Mouse (Mus musculus): ENCODE measurements around the gene Fam189a2.

DNA sequence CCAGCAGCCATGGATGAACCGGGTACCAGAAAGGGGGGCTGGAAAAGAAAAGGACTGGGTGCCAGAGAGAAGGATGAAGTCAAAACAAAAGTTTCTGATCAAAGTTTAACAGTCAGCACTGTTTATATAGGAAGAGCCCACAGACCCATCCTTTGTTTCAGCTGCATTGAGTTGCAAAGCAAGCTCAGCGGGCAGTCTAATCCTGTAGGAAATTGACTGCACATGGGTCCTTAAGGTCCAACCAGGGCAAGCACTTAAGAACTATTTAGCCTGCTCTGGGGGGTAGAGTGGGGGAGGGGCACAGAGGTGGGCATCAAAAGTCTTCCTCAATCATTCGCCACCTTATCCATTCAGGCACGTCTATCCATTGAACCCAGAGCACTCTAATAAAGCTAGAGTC is 42.3 kb upstream of the Fam189a2 start:
- TF ChIP-seq CTCF (IDR thresholded peaks at IDR 0.05; ENCODE audit: low read depth, low read length) = no peak
- no peak for TF ChIP-seq TAL1 (conservative IDR thresholded peaks at IDR 0.05; ENCODE audit: low read depth, low read length)
- TF ChIP-seq POLR2AphosphoS5 (IDR thresholded peaks at IDR 0.05; ENCODE audit: insufficient replicate concordance, low read depth, low read length) = no peak
